ENCODE assay signal across 8 mouse cellular contexts in genomic region chr9:103443121-103443823, GRCm38 (mm10). TPM values are rescaled to one million over a fixed set of nuclear protein-coding genes. Genes with fewer than 3 reads are reported as not detected.
DNase-seq lines count a peak whose midpoint lies in the region; ATAC-seq lines count a peak whose summit lies in the region.

No protein-coding gene starts in this region.

- DNase-seq in cerebellum, adult 9-11 months, result peak; percentile 7
- DNase-seq in cerebellum, postnatal 36 days, result no peak
- DNase-seq in lung, postnatal 10 days, result peak; percentile 32
- no peak for DNase-seq in lung, adult 18-20 months
- peak; percentile 39 for DNase-seq in kidney, postnatal 14 days
- no peak for DNase-seq in thymus, adult 18-20 months
- no peak for DNase-seq in urinary bladder, adult 18-20 months (ENCODE audit: low spot score in 2 of 2)

- no peak for ATAC-seq in megakaryocyte-erythroid progenitor cell, adult 5-6 weeks (replicated peaks; ENCODE audit: low FRiP score, low TSS enrichment, poor library complexity, severe bottlenecking)

RNA-seq across cellular contexts. Expression of gene Bfsp2, which starts 36.9 kb away (rescaled TPM):
- 1.2 and 22.3 TPM in 2 replicates for total RNA-seq in megakaryocyte-erythroid progenitor cell, adult 5-6 weeks (2014; fragmentation: Nextera tagmentation)
- total RNA-seq in megakaryocyte-erythroid progenitor cell, adult 5-6 weeks (2017), result 1.2 and 3.9 TPM in 2 replicates

Comparison
In these comparisons a context has a peak if more than half of its experiments do, and no peak if none do; other contexts are left out.
1. DNase-seq: peak in cerebellum, adult 9-11 months (single experiment), lung, postnatal 10 days (single experiment) and kidney, postnatal 14 days (single experiment); none in cerebellum, postnatal 36 days (0 of 2), lung, adult 18-20 months (0 of 2), thymus, adult 18-20 months (0 of 2) and urinary bladder, adult 18-20 months (0 of 2).